In genomic region chr4:129188803-129189541, GRCm38 (mm10) we compare ENCODE assay signal across 7 mouse cellular contexts. TPM values are rescaled to one million over a fixed set of nuclear protein-coding genes. Genes with fewer than 3 reads are reported as not detected.
DNase-seq lines count a peak whose midpoint lies in the region; ATAC-seq and TF ChIP-seq lines count a peak whose summit lies in the region.

No protein-coding gene starts in this region.

- peak overlapping the region; percentile 99 for H3K4me3 ChIP-seq in limb, embryonic 10.5 days
- H3K4me3 ChIP-seq in midbrain, embryonic 13.5 days (replicated peaks), result peak overlapping the region; percentile 79
- H3K4me3 ChIP-seq in spleen, adult 2 months (ENCODE audit: extremely low read depth, insufficient read depth, insufficient read length), result peak overlapping the region; percentile 90

- no peak for TF ChIP-seq POLR2A in spleen, adult 2 months (IDR thresholded peaks at IDR 0.05; ENCODE audit: low read depth, low read length)

- H3K4me1 ChIP-seq in limb, embryonic 10.5 days, result peaks cover 25% of the 10 kb centered on the region
- H3K4me1 ChIP-seq in midbrain, embryonic 13.5 days (replicated peaks), result peaks cover 35% of the 10 kb centered on the region
- H3K4me1 ChIP-seq in spleen, adult 2 months (ENCODE audit: control insufficient read depth, insufficient read depth, insufficient read length), result no peaks in the 10 kb centered on the region

- peak; percentile 26; the same call in 1 of the 2 replicates for ATAC-seq in frontal cortex, adult (ENCODE audit: low TSS enrichment)
- ATAC-seq in midbrain, embryonic 13.5 days, result peak; percentile 66

- H3K27ac ChIP-seq in limb, embryonic 10.5 days, result peak overlapping the region; percentile 98
- peak overlapping the region; percentile 88 for H3K27ac ChIP-seq in midbrain, embryonic 13.5 days
- peak overlapping the region; percentile 63 for H3K27ac ChIP-seq in spleen, adult 2 months (ENCODE audit: insufficient read depth, low read length)

- DNase-seq in WW6 (ENCODE audit: low read depth, low spot score), result peak; percentile 40
- peak; percentile 70 for DNase-seq in cerebellum, adult 11 months
- DNase-seq in hindlimb bud, embryonic 11.5 days (ENCODE audit: extremely low spot score, low read depth, low spot score), result peak; percentile 5
- no peak for DNase-seq in limb, embryonic 10.5 days (ENCODE audit: low spot score)
- peak in 1 of 2 experiments; percentile 39 for DNase-seq in spleen, adult 2 months (ENCODE audit: low read depth in 1 of 2, low spot score in 2 of 2)

- no peaks in the 10 kb centered on the region for H3K9me3 ChIP-seq in limb, embryonic 10.5 days (replicated peaks)
- no peaks in the 10 kb centered on the region for H3K9me3 ChIP-seq in midbrain, embryonic 13.5 days

- WGBS in limb, embryonic 10.5 days, result under 1% methylated on average over 71 of the region's 74 CpGs
- under 1% methylated on average over 35 of the region's 74 CpGs for WGBS in midbrain, embryonic 13.5 days
- 1% methylated on average over 70 of the region's 74 CpGs for WGBS in spleen, adult 2 months

- no peaks in the 10 kb centered on the region for H3K27me3 ChIP-seq in limb, embryonic 10.5 days (ENCODE audit: low read depth, poor library complexity, severe bottlenecking)
- H3K27me3 ChIP-seq in midbrain, embryonic 13.5 days, result no peaks in the 10 kb centered on the region
- H3K27me3 ChIP-seq in spleen, adult 2 months (ENCODE audit: control insufficient read depth, insufficient read depth, low read length), result no peaks in the 10 kb centered on the region

- peaks cover 23% of the 10 kb centered on the region for H3K36me3 ChIP-seq in limb, embryonic 10.5 days
- peaks cover 3% of the 10 kb centered on the region; the same call in 1 of the 2 replicates for H3K36me3 ChIP-seq in midbrain, embryonic 13.5 days
- H3K36me3 ChIP-seq in spleen, adult 2 months (ENCODE audit: control insufficient read depth, insufficient read depth, low read length), result no peaks in the 10 kb centered on the region

- peak overlapping the region; percentile 93 for H3K4me2 ChIP-seq in midbrain, embryonic 13.5 days (replicated peaks)

- peak overlapping the region; percentile 79 for H3K9ac ChIP-seq in midbrain, embryonic 13.5 days (replicated peaks)

- TF ChIP-seq CTCF in spleen, adult 2 months (IDR thresholded peaks at IDR 0.05; ENCODE audit: extremely low read depth, insufficient read depth, insufficient read length, insufficient replicate concordance), result no peak

RNA-seq across cellular contexts. Expression of gene S100pbp, which starts 0.6 kb away (rescaled TPM):
- polyA plus RNA-seq in limb, embryonic 10.5 days (2016; fragmentation: Nextera tagmentation; extraction: Ambion mirVana), result 29.7 and 34.5 TPM in 2 replicates
- polyA plus RNA-seq in midbrain, embryonic 13.5 days (2015; fragmentation: Nextera tagmentation; extraction: Ambion mirVana), result 19.9 and 21.3 TPM in 2 replicates
- 14.7 and 16.3 TPM in 2 replicates for polyA plus RNA-seq in spleen, adult 2 months (2012; rRNA removed)

RNA-seq across cellular contexts. Expression of gene Yars, which starts 0.6 kb away (rescaled TPM):
- polyA plus RNA-seq in limb, embryonic 10.5 days (2016; fragmentation: Nextera tagmentation; extraction: Ambion mirVana), result 98.9 and 103 TPM in 2 replicates
- polyA plus RNA-seq in midbrain, embryonic 13.5 days (2015; fragmentation: Nextera tagmentation; extraction: Ambion mirVana), result 102 and 115 TPM in 2 replicates
- polyA plus RNA-seq in spleen, adult 2 months (2012; rRNA removed), result 8.6 and 10.9 TPM in 2 replicates

RNA-seq across cellular contexts. Expression of gene Fndc5, which starts 52.2 kb away (rescaled TPM):
- polyA plus RNA-seq in limb, embryonic 10.5 days (2016; fragmentation: Nextera tagmentation; extraction: Ambion mirVana), result 2.0 and 2.6 TPM in 2 replicates
- 1.9 and 2.0 TPM in 2 replicates for polyA plus RNA-seq in midbrain, embryonic 13.5 days (2015; fragmentation: Nextera tagmentation; extraction: Ambion mirVana)
- polyA plus RNA-seq in spleen, adult 2 months (2012; rRNA removed), result 0.58 and 0.70 TPM in 2 replicates
